Mouse (Mus musculus) small intestine, adult 2 months (tissue): ENCODE measurements around the gene Ddah1. TPM values are rescaled to one million over a fixed set of nuclear protein-coding genes. Genes with fewer than 3 reads are reported as not detected.

Experiments
- H3K27ac ChIP-seq: fragments of 200-500 bp; 2 replicates; pipeline ENCODE4 v1.5.1; 2012; ENCODE audit warnings: low read depth, low read length, control low read depth, inconsistent platforms; ENCODE audit not compliant: insufficient read depth
- H3K27me3 ChIP-seq: fragments of 200-500 bp; 2 replicates; pipeline ENCODE4 v1.6.1; 2012; ENCODE audit warnings: mild to moderate bottlenecking, moderate library complexity, low read length, inconsistent platforms; ENCODE audit not compliant: control insufficient read depth, insufficient read depth
- H3K36me3 ChIP-seq: fragments of 200-500 bp; 2 replicates; pipeline ENCODE4 v1.6.1; 2012; ENCODE audit warnings: mild to moderate bottlenecking, low read length, control low read depth, inconsistent platforms; ENCODE audit not compliant: control insufficient read depth, insufficient read depth
- H3K4me1 ChIP-seq: fragments of 200-500 bp; 2 replicates; pipeline ENCODE4 v1.6.1; 2012; ENCODE audit warnings: low read length, inconsistent platforms, mixed read lengths; ENCODE audit not compliant: control insufficient read depth, insufficient read depth, insufficient read length
- H3K4me3 ChIP-seq: fragments of 200-500 bp; 2 replicates; pipeline ENCODE4 v1.5.1; 2012; ENCODE audit warnings: low read depth, mild to moderate bottlenecking, control low read depth, inconsistent platforms, low read length, moderate library complexity
- CTCF ChIP-seq: fragments of 200-500 bp; IDR thresholded peaks from 2 replicates; pipeline ENCODE4 v1.5.1; 2012; ENCODE audit warnings: low read depth, mild to moderate bottlenecking, control low read depth, inconsistent platforms, low read length, moderate library complexity, mixed read lengths; ENCODE audit not compliant: insufficient replicate concordance, insufficient read length; ENCODE audit errors: extremely low read depth
- POLR2A ChIP-seq: fragments of 200-500 bp; IDR thresholded peaks from 2 replicates; pipeline ENCODE4 v1.6.1; 2012; ENCODE audit warnings: low read depth, mild to moderate bottlenecking, control low read depth, inconsistent platforms, low read length, moderate library complexity
- WGBS: fragments of 180-500 bp; shearing (Covaris S2); methylation state at CpG from one replicate; pipeline ENCODE4 v1.1.7; 2018; 5-methylcytosine and 5-hydroxymethylcytosine counted together
- polyA plus RNA-seq: library from polyadenylated mRNA; depleted of rRNA; stranded (reverse); fragments of >200 nt; gene quantifications from 2 replicates; pipeline ENCODE4 v1.2.3, GENCODE M21; 2012

Ddah1 gene
- polyA plus RNA-seq, 1 experiment, result 1.7 TPM

GRCm38 (mm10) chr3:145736562-145736961 is 21.9 kb upstream of the Ddah1 start:
- no peak for TF ChIP-seq POLR2A
- TF ChIP-seq CTCF, result no peak
- Histone ChIP-seq H3K27ac (no peak overlapping the region), H3K4me1 (no peaks in the 10 kb centered on the region), H3K36me3 (no peaks in the 10 kb centered on the region), H3K27me3 (no peaks in the 10 kb centered on the region), H3K4me3 (no peak overlapping the region)
- WGBS, result 70% methylated on average over 5 of the region's 5 CpGs

- Histone ChIP-seq H3K36me3 (no peaks in the 10 kb centered on the region), H3K27ac (no peak overlapping the region), H3K4me1 (no peaks in the 10 kb centered on the region), H3K27me3 (no peaks in the 10 kb centered on the region), H3K4me3 (no peak overlapping the region)
- TF ChIP-seq POLR2A (no peak), CTCF (no peak)
- 58% methylated on average over 14 of the region's 14 CpGs for WGBS
Measured at GRCm38 (mm10) chr3:145738662-145739061, 19.8 kb upstream of the Ddah1 start.

- no peaks in the 10 kb centered on the region for H3K27me3 ChIP-seq
- no peaks in the 10 kb centered on the region for H3K4me1 ChIP-seq
- no peak for TF ChIP-seq CTCF
- no peak for TF ChIP-seq POLR2A
- H3K27ac ChIP-seq, result no peak overlapping the region
- H3K36me3 ChIP-seq, result no peaks in the 10 kb centered on the region
- no peak overlapping the region for H3K4me3 ChIP-seq
- 25% methylated on average over 7 of the region's 7 CpGs for WGBS
Measured at GRCm38 (mm10) chr3:145739904-145740303, 18.6 kb upstream of the Ddah1 start.

- H3K27ac ChIP-seq, result no peak overlapping the region
- 63% methylated on average over 9 of the region's 9 CpGs for WGBS
- TF ChIP-seq CTCF (no peak), POLR2A (no peak)
- no peaks in the 10 kb centered on the region for H3K27me3 ChIP-seq
- no peak overlapping the region for H3K4me3 ChIP-seq
- no peaks in the 10 kb centered on the region for H3K4me1 ChIP-seq
- H3K36me3 ChIP-seq, result no peaks in the 10 kb centered on the region
Measured at GRCm38 (mm10) chr3:145743050-145743449, 15.4 kb upstream of the Ddah1 start.

GRCm38 (mm10) chr3:145743476-145744027 is 14.9 kb upstream of the Ddah1 start:
- H3K4me3 ChIP-seq, result no peak overlapping the region
- H3K4me1 ChIP-seq, result no peaks in the 10 kb centered on the region
- H3K27ac ChIP-seq, result no peak overlapping the region
- 75% methylated on average over 9 of the region's 9 CpGs for WGBS
- no peaks in the 10 kb centered on the region for H3K27me3 ChIP-seq
- no peaks in the 10 kb centered on the region for H3K36me3 ChIP-seq
- TF ChIP-seq CTCF, result no peak
- TF ChIP-seq POLR2A, result no peak

- Histone ChIP-seq H3K4me1 (no peaks in the 10 kb centered on the region), H3K4me3 (no peak overlapping the region), H3K27me3 (no peaks in the 10 kb centered on the region), H3K27ac (no peak overlapping the region), H3K36me3 (no peaks in the 10 kb centered on the region)
- TF ChIP-seq POLR2A, result no peak
- TF ChIP-seq CTCF, result no peak
- 71% methylated on average over 1 of the region's 1 CpGs for WGBS
Measured at GRCm38 (mm10) chr3:145748626-145749025, 9.8 kb upstream of the Ddah1 start.

GRCm38 (mm10) chr3:145756457-145756856 is 2.0 kb upstream of the Ddah1 start:
- Histone ChIP-seq H3K4me1 (peaks cover 12% of the 10 kb centered on the region), H3K4me3 (no peak overlapping the region), H3K27ac (no peak overlapping the region), H3K27me3 (peaks cover 8% of the 10 kb centered on the region; the same call in 1 of the 2 replicates), H3K36me3 (no peaks in the 10 kb centered on the region)
- TF ChIP-seq POLR2A, result no peak
- TF ChIP-seq CTCF, result no peak
- 75% methylated on average over 8 of the region's 8 CpGs for WGBS
